Mouse (Mus musculus) C2C12 (cell line): ENCODE measurements around the gene Jag2.

Experiments
- CTCF ChIP-seq: IDR thresholded peaks from one replicate; pipeline ENCODE4 v1.5.1; 2011; ENCODE audit not compliant: control insufficient read depth, insufficient read depth, insufficient read length
- MAX ChIP-seq: IDR thresholded peaks from one replicate; pipeline ENCODE4 v1.6.1; 2011; ENCODE audit warnings: mild to moderate bottlenecking, control low read depth
- MYOD1 ChIP-seq: IDR thresholded peaks from one replicate; pipeline ENCODE4 v1.6.1; 2011; ENCODE audit warnings: low read depth; ENCODE audit not compliant: control insufficient read depth, insufficient read length
- MYOG ChIP-seq: IDR thresholded peaks from one replicate; pipeline ENCODE4 v1.6.1; 2011; ENCODE audit not compliant: control insufficient read depth, insufficient read length; ENCODE audit errors: extremely low read depth

GRCm38 (mm10) chr12:112921518-112921917 is 8.1 kb downstream of the Jag2 start:
- TF ChIP-seq CTCF (no peak), MAX (no peak), MYOD1 (no peak), MYOG (no peak)
